In genomic region chr14:9458856-9459255, GRCm38 (mm10) we compare ENCODE assay signal across 20 mouse cellular contexts.
DNase-seq lines count a peak whose midpoint lies in the region; TF ChIP-seq lines count a peak whose summit lies in the region.
"Had no signal": no experiment of that assay in that cellular context is flagged by ENCODE, and none has a peak within 500 bp of the region (broad histone marks: within the 10 kb centered on the region; RNA-seq: fewer than 3 reads in every experiment).

No protein-coding gene starts in this region.

- no peak for TF ChIP-seq CTCF in embryonic fibroblast, embryonic 13.5 days (IDR thresholded peaks at IDR 0.05; ENCODE audit: borderline replicate concordance, insufficient read depth, low read length)

- H3K4me1 ChIP-seq in embryonic fibroblast, embryonic 13.5 days (ENCODE audit: control insufficient read depth, insufficient read depth, low read length), result peaks cover 4% of the 10 kb centered on the region

- peak overlapping the region; percentile 85 for H3K27ac ChIP-seq in embryonic fibroblast, embryonic 13.5 days (ENCODE audit: insufficient read depth, low read length)
- H3K27ac ChIP-seq: gastrocnemius, adult 2 months; heart, embryonic 13.5 days; hindbrain, embryonic 14.5 days; hindbrain, postnatal 0 days had no signal

- no peak overlapping the region for H3K4me3 ChIP-seq in embryonic fibroblast, embryonic 13.5 days (ENCODE audit: insufficient read depth, low read length)
- H3K4me3 ChIP-seq: gastrocnemius, adult 2 months; heart, embryonic 13.5 days had no signal

- DNase-seq in 3T3-L1 (ENCODE audit: low read depth, low spot score), result peak; percentile 64
- DNase-seq in Muller cell, postnatal 12 days (ENCODE audit: inconsistent ontology term), result peak; percentile 91
- no peak for DNase-seq in lung, adult 18-20 months
- DNase-seq in B cell, adult 2 months, result no peak
- no peak for DNase-seq in thymus, postnatal 10 days (ENCODE audit: low spot score in 2 of 2)
- DNase-seq: adrenal gland, postnatal 10 days; adrenal gland, postnatal 36 days; cerebellum, adult 11 months; cerebellum, adult 2 months; cerebellum, postnatal 10 days; cerebellum, postnatal 36 days; forebrain, postnatal 0 days; gastrocnemius, adult 2 months; gastrocnemius, postnatal 14 days; heart, postnatal 14 days; heart, postnatal 4 days had no signal

- TF ChIP-seq POLR2A in embryonic fibroblast, embryonic 13.5 days (IDR thresholded peaks at IDR 0.05; ENCODE audit: low read depth, low read length), result no peak

Comparison
In these comparisons a context has a peak if more than half of its experiments do, and no peak if none do; other contexts are left out.
1. DNase-seq: peak in 3T3-L1 (single experiment) and Muller cell, postnatal 12 days (single experiment); none in lung, adult 18-20 months (0 of 2), B cell, adult 2 months (0 of 2) and thymus, postnatal 10 days (0 of 2).